Mouse (Mus musculus) kidney, adult 2 months (tissue): ENCODE results near the gene Dedd2.

ENCODE experiments used
- CTCF ChIP-seq: fragments of 200-500 bp; conservative IDR thresholded peaks from 2 replicates; pipeline ENCODE4 v1.5.1; 2011; ENCODE audit warnings: low read depth, mild to moderate bottlenecking, control low read depth, low read length, moderate library complexity, mixed read lengths; ENCODE audit not compliant: insufficient read depth, insufficient read length
- POLR2A ChIP-seq: fragments of 200-500 bp; IDR thresholded peaks from one replicate; pipeline ENCODE4 v1.6.1; 2011; ENCODE audit warnings: low read depth, low read length, control low read depth

DNA sequence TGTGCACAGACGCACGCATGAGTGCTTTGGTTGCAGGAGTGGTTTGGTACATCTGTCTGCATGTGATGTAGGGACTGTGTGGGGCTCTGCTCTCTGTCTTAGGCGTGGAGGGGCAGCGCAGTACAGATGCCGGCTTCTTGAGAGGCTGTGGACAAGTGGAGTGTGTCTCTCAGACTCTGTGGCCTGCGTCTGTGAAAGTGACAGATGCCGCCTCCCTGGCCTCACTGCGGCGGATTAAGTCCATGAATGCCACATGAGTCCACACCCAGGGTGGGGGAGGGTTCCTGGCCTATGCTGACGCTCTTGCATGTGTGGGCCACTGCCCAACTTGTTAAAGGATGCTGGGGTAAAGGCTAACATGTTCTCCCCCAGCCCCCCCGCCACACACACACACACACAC is 46.1 kb downstream of the Dedd2 start:
- TF ChIP-seq CTCF (no peak), POLR2A (no peak)
